Mouse (Mus musculus) megakaryocyte, adult 5-6 weeks (primary cell): ENCODE data around the gene Alkbh6. TPM values are rescaled to one million over a fixed set of nuclear protein-coding genes. Genes with fewer than 3 reads are reported as not detected.

Source experiments
- ATAC-seq: 2 replicates; pipeline ENCODE4 v1.8.0; 2016; ENCODE audit warnings: mild to moderate bottlenecking, inconsistent platforms; ENCODE audit not compliant: poor library complexity, severe bottlenecking
- total RNA-seq, 2 experiments: library from RNA; stranded (forward) in 1 of 2; stranded (reverse) in 1 of 2; fragments of 153-499, 151-499 nt in 1 of 2; fragments of 221-1000, 200-1000 nt in 1 of 2; gene quantifications; 2 replicates each; pipeline versions ENCODE4 v1.2.3 to v1.2.4; 2015 to 2017

Gene Alkbh6
- total RNA-seq (2015) (18.2 and 24.2 TPM in 2 replicates), total RNA-seq (2017) (19.0 and 22.3 TPM in 2 replicates)

DNA sequence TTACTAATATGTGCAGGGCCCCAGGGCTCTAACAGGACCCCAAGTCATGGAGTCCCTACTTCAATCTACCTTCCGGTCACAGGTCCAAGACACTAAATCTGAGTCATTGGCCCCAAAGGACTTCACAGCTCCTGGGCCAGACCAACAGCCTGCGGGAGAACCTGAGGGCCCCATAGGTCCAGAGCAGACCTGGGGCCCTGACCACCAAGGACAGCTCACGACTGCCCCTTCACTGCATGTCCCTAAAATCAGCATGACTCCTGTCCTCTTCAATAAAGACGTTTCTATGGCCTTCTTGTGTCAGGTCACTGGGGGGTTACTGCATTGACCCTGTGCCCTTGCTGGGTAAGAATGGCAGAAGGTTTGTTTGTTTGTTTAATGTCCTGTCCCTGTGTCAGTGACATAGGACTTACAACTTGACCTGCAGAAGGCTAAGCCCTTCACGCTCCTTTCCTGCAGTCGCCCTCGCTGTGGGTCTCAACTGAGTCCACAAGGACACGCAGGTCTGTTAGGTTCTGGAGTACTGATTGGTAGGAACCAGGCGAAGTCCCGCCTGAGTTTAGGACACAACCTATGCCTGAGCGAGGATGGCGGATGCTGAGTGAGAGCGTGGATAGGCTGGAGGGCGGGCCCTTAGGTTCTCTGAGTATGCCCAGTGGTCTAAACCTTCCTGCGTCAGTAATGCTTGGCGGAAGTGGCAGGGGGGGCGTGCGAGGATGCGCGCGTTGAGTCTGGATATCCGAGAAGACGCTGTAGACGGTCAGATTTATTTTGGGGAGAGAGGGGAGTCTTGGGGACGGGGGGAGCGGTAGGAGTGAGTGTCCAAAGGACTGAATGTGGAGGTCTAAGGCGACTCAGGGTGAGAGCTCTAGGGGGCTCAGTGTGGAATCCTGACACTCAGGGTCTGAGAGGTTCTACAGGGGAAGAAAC, at the start of gene Alkbh6:
Gene Alkbh6, plus strand, starts transcription at position 642 of the 930 bp plus-strand sequence.
- ATAC-seq: peak; percentile 100

- peak; percentile 81 for ATAC-seq
These were observed 43.5 kb upstream of the Alkbh6 start for GRCm38 (mm10) chr7:30265041-30265440.

- peak; percentile 89 for ATAC-seq
These were observed 43.0 kb upstream of the Alkbh6 start for GRCm38 (mm10) chr7:30265531-30265930.

GRCm38 (mm10) chr7:30265935-30266334, 42.6 kb upstream of the Alkbh6 start:
- no peak for ATAC-seq

DNA sequence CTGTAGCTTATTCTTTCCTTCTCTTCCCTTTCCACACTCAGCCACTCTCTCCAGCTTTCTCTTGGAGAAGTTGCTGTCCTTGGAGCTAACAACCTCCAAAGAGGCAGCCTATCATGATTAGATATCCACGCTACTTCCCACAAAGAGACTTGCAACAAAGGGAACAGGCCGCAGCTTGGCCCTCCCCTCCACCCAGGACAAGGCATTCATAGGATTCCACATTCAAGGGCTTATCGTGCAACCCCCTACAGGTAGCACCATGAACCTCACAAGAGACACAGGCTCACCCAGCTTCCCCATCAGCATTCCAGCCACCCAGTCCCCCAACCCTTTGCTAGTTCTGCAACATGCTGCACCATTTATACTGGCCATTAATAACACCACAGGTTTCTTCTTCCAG, 41.7 kb upstream of the Alkbh6 start:
- no peak for ATAC-seq

DNA sequence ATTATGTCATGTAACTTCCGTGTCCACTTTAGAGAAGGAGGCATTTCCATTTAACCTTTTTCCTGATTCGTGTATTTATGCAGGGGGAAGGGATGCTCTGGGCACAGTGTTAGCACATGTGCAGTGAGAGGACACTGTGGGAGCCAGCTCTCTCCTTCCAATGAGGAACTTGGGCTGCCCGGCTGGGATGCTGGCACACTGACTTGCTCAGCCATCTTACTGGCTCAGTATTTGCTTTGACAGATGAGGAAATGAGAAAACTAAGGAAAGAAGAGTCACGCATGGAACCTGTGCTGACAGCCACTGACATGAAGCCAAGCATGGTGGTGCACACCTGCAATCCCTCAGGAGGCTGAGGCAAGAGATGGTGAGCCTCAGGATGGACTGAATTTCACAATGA, 38.9 kb upstream of the Alkbh6 start:
- no peak for ATAC-seq

- ATAC-seq: no peak
These were observed 34.1 kb upstream of the Alkbh6 start for GRCm38 (mm10) chr7:30274383-30274782.

- ATAC-seq: no peak
These were observed 29.6 kb upstream of the Alkbh6 start for GRCm38 (mm10) chr7:30278911-30279310.

DNA sequence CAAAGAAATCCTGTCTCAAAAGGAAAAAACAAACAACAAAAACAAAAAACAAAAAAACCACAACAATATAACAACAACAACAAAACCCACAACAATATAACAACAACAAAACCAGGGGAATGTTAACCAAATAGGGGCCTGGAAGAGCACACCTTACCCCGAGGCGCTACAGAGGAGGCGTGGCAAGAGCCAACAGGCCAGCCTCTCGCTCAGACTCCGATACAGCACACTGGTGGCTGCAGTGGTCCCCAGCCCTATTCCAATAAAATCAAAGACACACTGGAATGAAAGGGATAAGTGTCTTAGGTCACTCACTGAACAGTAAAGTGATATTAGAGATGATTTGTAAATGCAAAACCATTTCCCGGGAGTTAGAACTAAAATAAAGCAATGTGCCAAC, 29.0 kb upstream of the Alkbh6 start:
- no peak for ATAC-seq

GRCm38 (mm10) chr7:30279951-30280669, 28.4 kb upstream of the Alkbh6 start, which contains the start of the genes Thap8 and Wdr62:
Gene Thap8, plus strand, starts transcription at chr7:30280094.
Gene Wdr62, minus strand, starts transcription at chr7:30280419.
- peak; percentile 97 for ATAC-seq

- peak; percentile 62 for ATAC-seq
These were observed 27.8 kb upstream of the Alkbh6 start for GRCm38 (mm10) chr7:30280670-30281138.

DNA sequence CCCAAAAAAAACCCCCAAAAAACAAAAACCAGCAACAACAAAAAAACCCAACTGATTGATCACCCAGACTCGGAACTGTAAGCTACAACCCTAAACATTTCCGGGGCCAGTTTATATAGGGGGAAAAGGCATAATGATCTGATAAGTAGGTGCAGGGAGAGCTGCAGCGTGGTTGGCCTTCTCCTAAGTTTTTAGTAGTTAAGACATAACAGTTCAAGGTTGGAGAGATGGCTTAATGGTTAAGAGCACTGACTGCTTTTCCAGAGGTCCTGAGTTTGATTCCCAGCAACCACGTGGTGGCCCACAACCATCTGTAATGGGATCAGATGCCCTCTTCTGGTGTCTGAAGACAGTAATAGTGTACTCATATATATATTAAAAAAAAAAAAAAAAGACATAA, 27.0 kb upstream of the Alkbh6 start:
- ATAC-seq: no peak

GRCm38 (mm10) chr7:30282740-30283139, 25.8 kb upstream of the Alkbh6 start:
- ATAC-seq: no peak

- no peak for ATAC-seq
These were observed 21.7 kb upstream of the Alkbh6 start for GRCm38 (mm10) chr7:30286701-30287410.

GRCm38 (mm10) chr7:30288046-30288445, 20.5 kb upstream of the Alkbh6 start:
- ATAC-seq: no peak

DNA sequence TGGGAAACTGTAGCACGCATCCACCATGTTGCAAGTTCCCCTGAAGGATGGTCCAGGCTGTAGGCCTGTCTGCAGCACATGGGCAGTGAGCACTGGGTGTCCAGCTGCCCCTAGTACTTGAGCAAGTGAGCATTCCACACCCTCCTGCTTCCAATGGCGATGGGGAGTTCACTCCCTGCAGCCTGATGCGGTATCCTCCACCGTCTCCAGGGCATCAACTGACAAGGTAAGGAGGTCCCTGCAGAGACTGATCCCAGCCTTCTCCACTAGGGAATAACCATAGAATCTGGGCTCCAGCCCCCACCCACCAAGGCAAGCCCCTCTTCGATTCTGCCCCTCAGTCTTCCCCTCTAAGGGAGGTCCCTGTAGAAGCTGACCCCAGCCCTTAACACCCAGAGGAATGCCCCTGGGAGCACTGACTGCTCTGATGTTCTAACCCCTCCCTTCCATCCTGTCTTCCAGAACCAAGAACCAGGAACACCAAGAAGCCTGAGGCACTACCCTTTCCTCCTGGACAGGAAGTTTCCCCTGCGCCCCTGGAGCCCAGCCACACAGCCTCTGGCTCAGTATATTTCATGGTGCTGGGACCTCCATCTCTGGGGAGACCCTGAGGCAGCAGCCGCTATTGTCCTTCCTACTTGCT, 19.3 kb upstream of the Alkbh6 start:
- ATAC-seq: no peak

- no peak for ATAC-seq
These were observed 18.7 kb upstream of the Alkbh6 start for GRCm38 (mm10) chr7:30289714-30290399.

- no peak for ATAC-seq
These were observed 17.0 kb upstream of the Alkbh6 start, which contains the start of gene Clip3 for GRCm38 (mm10) chr7:30291215-30292131. Gene Clip3, plus strand, starts transcription at chr7:30291728.

- ATAC-seq: no peak
These were observed 14.7 kb upstream of the Alkbh6 start for GRCm38 (mm10) chr7:30293795-30294194.
